Mouse (Mus musculus) layer of hippocampus, postnatal 14 days (tissue): Measurements from ENCODE around the gene Calm1. TPM values are rescaled to one million over a fixed set of nuclear protein-coding genes. Genes with fewer than 3 reads are reported as not detected.
"Not testable (repeated sequence)": the region's sequence is repeated elsewhere in the genome, so short reads cannot be mapped to it uniquely, and the experiment has no call there.

Experiments
- DNase-seq, 2 experiments: peaks; one replicate each; pipeline ENCODE4 v3.0.0; 2021 to 2022; ENCODE audit warnings: low spot score in 2 of 2, mixed read lengths in 1 of 2
- total RNA-seq, 2 experiments: library from RNA; stranded (reverse); gene quantifications; 2 replicates each; pipeline ENCODE4 v1.2.3; 2021

Calm1 gene
- total RNA-seq, 2 experiments from 2014 or later, result 1,788 to 1,825 TPM

- no peak for DNase-seq
Measured at GRCm38 (mm10) chr12:100190802-100191201, 8.4 kb upstream of the Calm1 start.

- no peak for DNase-seq
Measured at GRCm38 (mm10) chr12:100194181-100194580, 5.1 kb upstream of the Calm1 start.

GRCm38 (mm10) chr12:100196786-100197185 is 2.4 kb upstream of the Calm1 start:
- DNase-seq, result no peak

- DNase-seq, result peak; percentile 76 to 82
Measured at GRCm38 (mm10) chr12:100199891-100200644, 833 bp downstream of the Calm1 start.

GRCm38 (mm10) chr12:100200645-100201362 is 1.6 kb downstream of the Calm1 start:
- no peak for DNase-seq

GRCm38 (mm10) chr12:100201363-100201711 is 2.1 kb downstream of the Calm1 start:
- DNase-seq, result no peak

- peak; percentile 93 to 98 for DNase-seq
Measured at GRCm38 (mm10) chr12:100201838-100202237, 2.6 kb downstream of the Calm1 start.

GRCm38 (mm10) chr12:100203759-100204158 is 4.5 kb downstream of the Calm1 start:
- DNase-seq, result no peak

- DNase-seq, result no peak
Measured at GRCm38 (mm10) chr12:100205156-100205555, 5.9 kb downstream of the Calm1 start.

- DNase-seq, result no peak
Measured at GRCm38 (mm10) chr12:100206521-100206920, 7.3 kb downstream of the Calm1 start.

- DNase-seq, result no peak
Measured at GRCm38 (mm10) chr12:100206926-100207325, 7.7 kb downstream of the Calm1 start.

GRCm38 (mm10) chr12:100209701-100210478 is 10.7 kb downstream of the Calm1 start:
- no peak for DNase-seq

- DNase-seq, result no peak
Measured at GRCm38 (mm10) chr12:100210973-100211372, 11.7 kb downstream of the Calm1 start.

GRCm38 (mm10) chr12:100211453-100212185 is 12.4 kb downstream of the Calm1 start:
- DNase-seq, result no peak

- no peak for DNase-seq
Measured at GRCm38 (mm10) chr12:100212397-100212796, 13.2 kb downstream of the Calm1 start.

- DNase-seq, result no peak
Measured at GRCm38 (mm10) chr12:100213162-100213561, 13.9 kb downstream of the Calm1 start.

- no peak for DNase-seq
Measured at GRCm38 (mm10) chr12:100214156-100214555, 14.9 kb downstream of the Calm1 start.

GRCm38 (mm10) chr12:100214738-100215137 is 15.5 kb downstream of the Calm1 start:
- DNase-seq, result no peak

- not testable (repeated sequence) for DNase-seq
Measured at GRCm38 (mm10) chr12:100217087-100217486, 17.9 kb downstream of the Calm1 start.

- no peak for DNase-seq
Measured at GRCm38 (mm10) chr12:100220012-100220411, 20.8 kb downstream of the Calm1 start.
